Mouse (Mus musculus) hindbrain, postnatal 0 days (tissue): ENCODE measurements around the gene Slc37a1. TPM values are rescaled to one million over a fixed set of nuclear protein-coding genes. Genes with fewer than 3 reads are reported as not detected.

Source experiments
- ATAC-seq: fragments of 200-750 bp; cut with Nextera tagmentation; 2 replicates; pipeline ENCODE4 v1.8.0; 2017; ENCODE audit warnings: mild to moderate bottlenecking, moderate TSS enrichment, moderate library complexity
- DNase-seq: peaks from one replicate; pipeline ENCODE4 v3.0.0-alpha.2; 2015; ENCODE audit warnings: low spot score
- H3K27ac ChIP-seq: fragments of 300-500 bp; sonication (generic); 2 replicates; pipeline ENCODE4 v1.5.1; 2014; ENCODE audit warnings: mild to moderate bottlenecking
- H3K27me3 ChIP-seq: fragments of 300-500 bp; sonication (generic); 2 replicates; pipeline ENCODE4 v1.6.1; 2014; ENCODE audit warnings: low read length, mixed read lengths; ENCODE audit not compliant: insufficient read depth
- H3K36me3 ChIP-seq: fragments of 300-500 bp; sonication (generic); 2 replicates; pipeline ENCODE4 v1.6.1; 2014; ENCODE audit warnings: low read length, mixed read lengths; ENCODE audit not compliant: insufficient read depth
- H3K4me1 ChIP-seq: fragments of 300-500 bp; sonication (generic); 2 replicates; pipeline ENCODE4 v1.6.1; 2014; ENCODE audit warnings: antibody characterized with exemption, low read length, mixed read lengths; ENCODE audit not compliant: insufficient read depth
- H3K4me2 ChIP-seq: fragments of 300-500 bp; sonication (generic); 2 replicates; pipeline ENCODE4 v1.6.1; 2014; ENCODE audit warnings: low read depth, mild to moderate bottlenecking, low read length, moderate library complexity, mixed read lengths
- H3K4me3 ChIP-seq: fragments of 300-500 bp; sonication (generic); 2 replicates; pipeline ENCODE4 v1.5.1; 2014; ENCODE audit warnings: low read length
- H3K9ac ChIP-seq: fragments of 300-500 bp; sonication (generic); replicated peaks from 2 replicates; pipeline ENCODE4 v1.6.1; 2014; ENCODE audit warnings: mild to moderate bottlenecking, low read length, moderate library complexity, mixed read lengths
- H3K9me3 ChIP-seq: fragments of 300-500 bp; sonication (generic); 2 replicates; pipeline ENCODE4 v1.6.1; 2016; ENCODE audit warnings: low read length, mixed read lengths
- CTCF ChIP-seq: IDR thresholded peaks from 2 replicates; pipeline ENCODE4 v1.5.1; 2016; ENCODE audit warnings: antibody characterized with exemption, control low read depth, low read depth
- WGBS: fragments of 180-500 bp; shearing (Covaris S2); extraction: QIAGEN DNeasy Blood & Tissue Kit; methylation state at CpG from one replicate; pipeline ENCODE4 v1.1.7; 2014; 5-methylcytosine and 5-hydroxymethylcytosine counted together
- polyA plus RNA-seq: library from polyadenylated mRNA; unstranded; fragments of >200 nt; fragmentation: Nextera tagmentation; extraction: Ambion mirVana; gene quantifications from 2 replicates; pipeline ENCODE4 v1.2.1, GENCODE M21; 2015
- total RNA-seq: library from RNA; depleted of rRNA; stranded (reverse); fragments of >200 nt; gene quantifications from 2 replicates; pipeline ENCODE4 v1.2.3, GENCODE M21; 2014; rRNA removed

Gene Slc37a1
- total and polyA plus RNA-seq, 2 experiments from 2014 or later = 5.7 to 10.7 TPM

DNA sequence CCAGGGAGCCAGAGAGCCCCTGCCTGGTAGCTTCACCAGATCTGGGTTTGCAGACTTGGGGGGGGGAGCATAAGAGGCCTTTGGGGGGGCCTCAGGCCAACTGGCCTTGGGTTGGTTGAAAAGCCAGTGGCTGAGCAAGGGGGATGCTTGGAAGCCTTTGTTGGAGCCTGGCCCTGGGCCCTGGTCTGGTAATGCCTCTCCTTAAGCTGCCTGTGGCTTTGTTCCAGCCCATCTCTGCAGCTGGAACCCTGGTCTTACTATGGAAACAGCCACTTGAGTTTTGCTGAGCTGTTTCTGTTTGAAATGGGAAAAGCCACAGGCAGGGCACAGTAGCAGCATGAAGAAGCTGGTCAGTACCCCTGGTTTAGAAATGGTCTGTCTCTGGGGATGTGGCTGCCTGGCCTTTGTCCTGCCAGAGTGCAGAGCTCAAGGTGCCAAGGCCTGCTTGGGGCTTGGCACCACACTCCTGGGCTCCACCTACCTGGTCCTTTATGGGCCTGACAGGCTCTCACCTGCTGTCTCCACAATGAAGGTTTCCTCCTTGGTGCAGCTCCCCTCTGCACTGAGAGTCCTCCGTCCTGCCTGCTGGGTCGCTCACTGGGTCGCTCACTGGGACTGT is 102.9 kb downstream of the Slc37a1 start:
- Histone ChIP-seq H3K4me1 (peaks cover 37% of the 10 kb centered on the region), H3K9ac (peak overlapping the region; percentile 13; the same call in 1 of the 2 replicates), H3K4me3 (no peak overlapping the region), H3K9me3 (no peaks in the 10 kb centered on the region), H3K27ac (peak overlapping the region; percentile 48; the same call in 1 of the 2 replicates), H3K4me2 (peak overlapping the region; percentile 69; the same call in 1 of the 2 replicates), H3K27me3 (no peaks in the 10 kb centered on the region), H3K36me3 (no peaks in the 10 kb centered on the region)
- 83% methylated on average over 3 of the region's 3 CpGs for WGBS
- DNase-seq (peak; percentile 81), ATAC-seq (peak; percentile 36; the same call in 1 of the 2 replicates)
- no peak for TF ChIP-seq CTCF

DNA sequence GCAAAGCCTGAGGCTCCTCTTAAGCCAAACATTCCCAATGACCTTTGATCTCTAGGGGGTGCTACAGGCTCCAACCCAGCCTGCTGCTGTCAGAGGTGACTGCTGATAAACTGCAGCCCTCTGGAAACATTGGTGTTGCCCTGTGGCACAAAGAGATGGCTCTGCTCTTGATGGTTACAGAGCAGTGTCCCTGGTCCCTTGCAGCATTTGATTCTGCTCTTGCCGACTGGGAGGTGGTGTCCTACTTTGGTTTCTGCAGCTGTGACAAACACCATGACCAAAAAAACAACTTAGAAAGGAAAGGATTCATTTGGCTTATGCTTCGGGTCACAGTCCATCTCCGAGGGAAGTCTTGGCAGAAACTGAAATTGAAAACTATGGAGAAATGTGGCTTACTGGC is 104.9 kb downstream of the Slc37a1 start:
- ATAC-seq = no peak
- Histone ChIP-seq H3K36me3 (no peaks in the 10 kb centered on the region), H3K4me2 (no peak overlapping the region), H3K9me3 (no peaks in the 10 kb centered on the region), H3K27me3 (no peaks in the 10 kb centered on the region), H3K4me1 (peaks cover 28% of the 10 kb centered on the region), H3K9ac (no peak overlapping the region), H3K4me3 (no peak overlapping the region), H3K27ac (no peak overlapping the region)
- 74% methylated on average over 3 of the region's 3 CpGs for WGBS
- TF ChIP-seq CTCF = no peak
- no peak for DNase-seq

DNA sequence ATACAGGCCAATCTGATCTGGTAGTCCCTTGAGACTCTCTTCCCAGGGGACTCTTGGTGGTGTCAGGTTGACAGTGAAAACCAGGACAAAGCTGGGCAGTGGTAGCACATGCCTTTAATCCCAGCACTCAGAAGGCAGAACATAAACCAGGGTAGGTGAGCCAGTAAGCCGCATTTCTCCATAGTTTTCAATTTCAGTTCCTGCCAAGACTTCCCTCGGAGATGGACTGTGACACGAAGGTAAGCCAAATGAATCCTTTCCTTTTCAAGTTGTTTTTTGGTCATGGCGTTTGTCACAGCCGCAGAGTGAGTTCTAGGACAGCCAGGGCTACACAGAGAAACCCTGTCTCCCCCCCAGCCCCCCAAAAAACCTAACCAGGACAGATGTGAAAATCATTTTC is 105.4 kb downstream of the Slc37a1 start:
- Histone ChIP-seq H3K9ac (no peak overlapping the region), H3K27me3 (no peaks in the 10 kb centered on the region), H3K9me3 (no peaks in the 10 kb centered on the region), H3K4me3 (no peak overlapping the region), H3K27ac (no peak overlapping the region), H3K4me1 (peaks cover 25% of the 10 kb centered on the region), H3K36me3 (no peaks in the 10 kb centered on the region), H3K4me2 (no peak overlapping the region)
- ATAC-seq (no peak), DNase-seq (no peak)
- no peak for TF ChIP-seq CTCF
- WGBS = 72% methylated on average over 5 of the region's 5 CpGs

DNA sequence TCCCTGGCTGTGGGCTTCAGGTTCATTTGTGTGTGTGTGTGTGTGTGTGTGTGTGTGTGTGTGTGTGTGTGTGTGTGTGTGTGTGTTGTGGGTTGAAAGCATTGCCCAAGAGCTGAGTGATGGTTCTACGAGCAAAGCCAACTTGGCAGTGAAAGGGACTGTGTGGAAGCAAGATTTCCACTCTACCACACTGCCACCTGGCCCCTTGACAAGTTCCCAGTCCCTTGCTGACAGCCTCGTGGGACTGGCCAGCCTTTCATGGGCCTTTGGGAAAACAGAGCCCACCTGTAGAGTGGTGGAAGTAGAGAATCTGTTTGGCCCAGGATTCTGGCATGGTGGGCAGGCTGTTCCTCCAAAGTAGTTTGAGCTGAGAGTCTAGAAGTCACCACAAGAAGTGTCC is 107.2 kb downstream of the Slc37a1 start:
- peak; percentile 50 for DNase-seq
- no peaks in the 10 kb centered on the region for H3K36me3 ChIP-seq
- peak; percentile 43 for ATAC-seq
- no peak overlapping the region for H3K9ac ChIP-seq
- no peak overlapping the region for H3K27ac ChIP-seq
- H3K4me1 ChIP-seq = peaks cover 13% of the 10 kb centered on the region
- no peak for TF ChIP-seq CTCF
- 39% methylated on average over 2 of the region's 2 CpGs for WGBS
- H3K9me3 ChIP-seq = no peaks in the 10 kb centered on the region
- no peak overlapping the region for H3K4me2 ChIP-seq
- H3K4me3 ChIP-seq = no peak overlapping the region
- no peaks in the 10 kb centered on the region for H3K27me3 ChIP-seq

DNA sequence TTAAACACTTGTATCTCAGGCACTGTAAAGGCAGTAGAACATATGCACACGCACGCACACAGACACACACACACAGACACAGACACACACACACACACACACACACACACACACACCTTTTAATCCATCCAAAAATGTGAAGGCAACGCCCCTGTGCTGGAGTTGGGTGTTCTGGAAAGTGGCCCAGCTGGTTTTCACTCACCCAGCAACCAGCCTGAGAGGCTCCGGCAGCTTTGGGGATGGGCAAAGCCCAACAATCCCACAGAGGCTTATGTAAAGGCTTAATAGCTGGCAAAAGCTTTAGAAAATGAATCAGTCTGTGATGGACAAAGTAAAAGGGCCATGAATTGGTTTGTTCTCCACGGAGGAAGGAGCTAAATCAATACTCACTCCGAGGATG is 113.7 kb downstream of the Slc37a1 start:
- Histone ChIP-seq H3K27me3 (no peaks in the 10 kb centered on the region), H3K9ac (no peak overlapping the region), H3K4me3 (no peak overlapping the region), H3K4me1 (peaks cover 15% of the 10 kb centered on the region), H3K36me3 (no peaks in the 10 kb centered on the region), H3K4me2 (no peak overlapping the region), H3K27ac (0 out of 2 replicates have a peak overlapping the region, but pooled peaks have one; percentile 16), H3K9me3 (no peaks in the 10 kb centered on the region)
- DNase-seq = peak; percentile 36
- TF ChIP-seq CTCF = no peak
- 61% methylated on average over 6 of the region's 6 CpGs for WGBS
- ATAC-seq = no peak

Other genes with a start within 250 kb of the Slc37a1 start
- gene Abcg1, start 229.1 kb upstream of the Slc37a1 start, total RNA-seq = 34.9 and 40.7 TPM in 2 replicates
- gene Abcg1, start 229.1 kb upstream of the Slc37a1 start, polyA plus RNA-seq = 17.4 and 18.9 TPM in 2 replicates
- gene Tff3, start 157.1 kb upstream of the Slc37a1 start, total RNA-seq = not detected in 2 replicates
- 0.44 and 0.55 TPM in 2 replicates for gene Tff3, start 157.1 kb upstream of the Slc37a1 start, polyA plus RNA-seq
- gene Tff2, start 142.5 kb upstream of the Slc37a1 start, total RNA-seq = not detected in 2 replicates
- not detected in 2 replicates for gene Tff2, start 142.5 kb upstream of the Slc37a1 start, polyA plus RNA-seq
- not detected in 2 replicates for gene Tff1, start 121.5 kb upstream of the Slc37a1 start, total RNA-seq
- gene Tff1, start 121.5 kb upstream of the Slc37a1 start, polyA plus RNA-seq = not detected in 2 replicates
- gene Tmprss3, start 87.8 kb upstream of the Slc37a1 start, total RNA-seq = 0.10 TPM in 1 of 2 replicates, not detected in the other
- gene Tmprss3, start 87.8 kb upstream of the Slc37a1 start, polyA plus RNA-seq = 0.14 and 0.23 TPM in 2 replicates
- gene Ubash3a, start 78.9 kb upstream of the Slc37a1 start, total RNA-seq = 0.21 TPM in 1 of 2 replicates, not detected in the other
- not detected in 2 replicates for gene Ubash3a, start 78.9 kb upstream of the Slc37a1 start, polyA plus RNA-seq
- gene Rsph1, start 9.4 kb upstream of the Slc37a1 start, total RNA-seq = 0.50 and 1.3 TPM in 2 replicates
- gene Rsph1, start 9.4 kb upstream of the Slc37a1 start, polyA plus RNA-seq = 8.9 TPM in 2 replicates
- 34.4 and 39.8 TPM in 2 replicates for gene Pde9a, start 99.4 kb downstream of the Slc37a1 start, total RNA-seq
- gene Pde9a, start 99.4 kb downstream of the Slc37a1 start, polyA plus RNA-seq = 35.2 and 36.3 TPM in 2 replicates
- 50.9 and 56.5 TPM in 2 replicates for gene Wdr4, start 233.2 kb downstream of the Slc37a1 start, total RNA-seq
- gene Wdr4, start 233.2 kb downstream of the Slc37a1 start, polyA plus RNA-seq = 26.3 and 26.8 TPM in 2 replicates
- 226 and 267 TPM in 2 replicates for gene Ndufv3, start 233.3 kb downstream of the Slc37a1 start, total RNA-seq
- gene Ndufv3, start 233.3 kb downstream of the Slc37a1 start, polyA plus RNA-seq = 562 and 575 TPM in 2 replicates